Mouse (Mus musculus): ENCODE data around the gene Prkcb.

- TF ChIP-seq CTCF (conservative IDR thresholded peaks at IDR 0.05; ENCODE audit: insufficient read depth, insufficient read length, low read depth, low read length) (no peak), POLR2A (IDR thresholded peaks at IDR 0.05; ENCODE audit: low read depth, low read length) (no peak)
Observed at GRCm38 (mm10) chr7:122347433-122347832, 58.9 kb downstream of the Prkcb start.
